Mouse (Mus musculus): ENCODE results near the gene Fgd3.

GRCm38 (mm10) chr13:49344567-49344966 lies 24.5 kb upstream of the Fgd3 start:
- TF ChIP-seq POLR2A (IDR thresholded peaks at IDR 0.05; ENCODE audit: borderline replicate concordance, extremely low read depth, low read depth, low read length) (no peak), CTCF (IDR thresholded peaks at IDR 0.05; ENCODE audit: insufficient read depth, low read length) (no peak)

Measured in lung, adult 2 months (tissue).